Mouse (Mus musculus) bone marrow, adult 2 months (tissue): ENCODE results near the gene Mif4gd. TPM values are rescaled to one million over a fixed set of nuclear protein-coding genes. Genes with fewer than 3 reads are reported as not detected.
A peak's percentile ranks its signal among the peaks of the same experiment; 100 is the strongest.
"Not testable (repeated sequence)": the region's sequence is repeated elsewhere in the genome, so short reads cannot be mapped to it uniquely, and the experiment has no call there.

ENCODE experiments used
- H3K27ac ChIP-seq: fragments of 200-500 bp; 2 replicates; pipeline ENCODE4 v1.5.1; 2012; ENCODE audit warnings: low read depth, mild to moderate bottlenecking, control low read depth, inconsistent platforms, low read length; ENCODE audit not compliant: control insufficient read depth, poor library complexity, insufficient read depth
- H3K4me1 ChIP-seq: fragments of 200-500 bp; 2 replicates; pipeline ENCODE4 v1.6.1; 2011; ENCODE audit warnings: low read length; ENCODE audit not compliant: control insufficient read depth, insufficient read depth
- H3K4me3 ChIP-seq: fragments of 200-500 bp; replicated peaks from 2 replicates; pipeline ENCODE3; 2011; ENCODE audit warnings: mild to moderate bottlenecking, low read depth, low read length, control low read depth; ENCODE audit not compliant: control insufficient read depth
- CTCF ChIP-seq: fragments of 200-500 bp; IDR thresholded peaks from 2 replicates; pipeline ENCODE4 v1.5.1; 2011; ENCODE audit warnings: low read length, control low read depth; ENCODE audit not compliant: control insufficient read depth, insufficient read depth
- POLR2A ChIP-seq: fragments of 200-500 bp; IDR thresholded peaks from 2 replicates; pipeline ENCODE4 v1.6.1; 2011; ENCODE audit warnings: low read depth, mild to moderate bottlenecking, control low read depth, low read length, borderline replicate concordance; ENCODE audit not compliant: control insufficient read depth
- WGBS: fragments of 180-500 bp; shearing (Covaris S2); methylation state at CpG from one replicate; pipeline ENCODE4 v1.1.7; 2018; 5-methylcytosine and 5-hydroxymethylcytosine counted together
- polyA plus RNA-seq: library from polyadenylated mRNA; stranded (reverse); fragments of >200 nt; gene quantifications from 2 replicates; pipeline ENCODE4 v1.2.4, GENCODE M21; 2011; ENCODE audit warnings: low replicate concordance; ENCODE audit not compliant: missing spikeins, insufficient read depth, insufficient read length

The Mif4gd gene
- polyA plus RNA-seq, 1 experiment = 86.0 TPM

GRCm38 (mm10) chr11:115646439-115646838, 33.7 kb upstream of the Mif4gd start:
- WGBS = 84% methylated on average over 9 of the region's 9 CpGs
- Histone ChIP-seq H3K4me1 (peaks cover 5% of the 10 kb centered on the region; the same call in 1 of the 2 replicates), H3K27ac (no peak overlapping the region), H3K4me3 (no peak overlapping the region)
- TF ChIP-seq CTCF (no peak), POLR2A (no peak)

- H3K27ac ChIP-seq, H3K4me3 ChIP-seq, H3K4me1 ChIP-seq: not testable (repeated sequence)
- WGBS = 82% methylated on average over 14 of the region's 14 CpGs
Measured at GRCm38 (mm10) chr11:115645498-115645897, 32.7 kb upstream of the Mif4gd start.

GRCm38 (mm10) chr11:115644308-115644707, 31.5 kb upstream of the Mif4gd start:
- TF ChIP-seq POLR2A = no peak
- TF ChIP-seq CTCF = no peak
- H3K4me3 ChIP-seq = no peak overlapping the region
- peaks cover 7% of the 10 kb centered on the region; the same call in 1 of the 2 replicates for H3K4me1 ChIP-seq
- H3K27ac ChIP-seq = no peak overlapping the region
- WGBS = 87% methylated on average over 13 of the region's 13 CpGs

GRCm38 (mm10) chr11:115643265-115643664, 30.5 kb upstream of the Mif4gd start:
- peaks cover 7% of the 10 kb centered on the region; the same call in 1 of the 2 replicates for H3K4me1 ChIP-seq
- no peak overlapping the region for H3K4me3 ChIP-seq
- 52% methylated on average over 10 of the region's 10 CpGs for WGBS
- TF ChIP-seq POLR2A = no peak
- TF ChIP-seq CTCF = no peak
- H3K27ac ChIP-seq = 0 out of 2 replicates have a peak overlapping the region, but pooled peaks have one; percentile 4

- 91% methylated on average over 2 of the region's 2 CpGs for WGBS
- Histone ChIP-seq H3K4me3 (no peak overlapping the region), H3K27ac (no peak overlapping the region)
Measured at GRCm38 (mm10) chr11:115642705-115643104, 29.9 kb upstream of the Mif4gd start.

GRCm38 (mm10) chr11:115641664-115642036, 28.9 kb upstream of the Mif4gd start:
- H3K4me1 ChIP-seq = peaks cover 7% of the 10 kb centered on the region; the same call in 1 of the 2 replicates
- WGBS = 70% methylated on average over 4 of the region's 4 CpGs
- TF ChIP-seq CTCF = no peak
- TF ChIP-seq POLR2A = no peak
- H3K27ac ChIP-seq = peak overlapping the region; percentile 35
- H3K4me3 ChIP-seq = no peak overlapping the region

More at GRCm38 (mm10) chr11:115642705-115643104, 29.9 kb upstream of the Mif4gd start:
- H3K4me1 ChIP-seq = peaks cover 7% of the 10 kb centered on the region; the same call in 1 of the 2 replicates
- TF ChIP-seq POLR2A (no peak), CTCF (no peak)

- peaks cover 7% of the 10 kb centered on the region; the same call in 1 of the 2 replicates for H3K4me1 ChIP-seq
- 1% methylated on average over 14 of the region's 14 CpGs for WGBS
- H3K27ac ChIP-seq = peak overlapping the region; percentile 35
- TF ChIP-seq CTCF (no peak), POLR2A (no peak)
- no peak overlapping the region for H3K4me3 ChIP-seq
Measured at GRCm38 (mm10) chr11:115640978-115641663, 28.4 kb upstream of the Mif4gd start.

- TF ChIP-seq POLR2A (no peak), CTCF (no peak)
- Histone ChIP-seq H3K4me1 (peaks cover 7% of the 10 kb centered on the region; the same call in 1 of the 2 replicates), H3K4me3 (no peak overlapping the region), H3K27ac (no peak overlapping the region)
- 58% methylated on average over 3 of the region's 4 CpGs for WGBS
Measured at GRCm38 (mm10) chr11:115640311-115640828, 27.6 kb upstream of the Mif4gd start.

- no peak overlapping the region for H3K27ac ChIP-seq
- H3K4me3 ChIP-seq = no peak overlapping the region
- TF ChIP-seq POLR2A = no peak
- TF ChIP-seq CTCF = no peak
- WGBS = 71% methylated on average over 4 of the region's 4 CpGs
- H3K4me1 ChIP-seq = peaks cover 7% of the 10 kb centered on the region; the same call in 1 of the 2 replicates
Measured at GRCm38 (mm10) chr11:115639540-115639939, 26.8 kb upstream of the Mif4gd start.
